Mouse (Mus musculus) limb, embryonic 14.5 days (tissue): ENCODE measurements at regions not wholly inside any gene's neighbourhood (a gene's known extent, or its start where the extent isn't known, plus 50 kb on each side); places are given as distances from the start of the nearest gene placed in this dataset. TPM values are rescaled to one million over a fixed set of nuclear protein-coding genes. Genes with fewer than 3 reads are reported as not detected.

Experiments
- ATAC-seq: fragments of 200-750 bp; cut with Nextera tagmentation; 2 replicates; pipeline ENCODE4 v1.8.0; 2017; ENCODE audit warnings: low read depth, moderate number of reproducible peaks, moderate TSS enrichment; ENCODE audit not compliant: low FRiP score
- DNase-seq: peaks from one replicate; pipeline ENCODE4 v3.0.0-alpha.2; 2015; ENCODE audit warnings: low spot score
- H3K27ac ChIP-seq: fragments of 300-500 bp; sonication (generic); replicated peaks from 2 replicates; pipeline ENCODE4 v1.5.1; 2014; ENCODE audit warnings: low read depth, mild to moderate bottlenecking, low read length, moderate library complexity, mixed read lengths
- H3K27me3 ChIP-seq: fragments of 300-500 bp; sonication (generic); 2 replicates; pipeline ENCODE4 v1.6.1; 2014; ENCODE audit warnings: low read length, mixed read lengths; ENCODE audit not compliant: control insufficient read depth, insufficient read depth
- H3K36me3 ChIP-seq: fragments of 300-500 bp; sonication (generic); 2 replicates; pipeline ENCODE4 v1.6.1; 2014; ENCODE audit warnings: mild to moderate bottlenecking, low read length, moderate library complexity, mixed read lengths; ENCODE audit not compliant: control insufficient read depth, insufficient read depth
- H3K4me1 ChIP-seq: fragments of 300-500 bp; sonication (generic); 2 replicates; pipeline ENCODE4 v1.6.1; 2014; ENCODE audit warnings: antibody characterized with exemption, low read length, mixed read lengths; ENCODE audit not compliant: control insufficient read depth, insufficient read depth
- H3K4me2 ChIP-seq: fragments of 300-500 bp; sonication (generic); replicated peaks from 2 replicates; pipeline ENCODE4 v1.6.1; 2014; ENCODE audit warnings: low read depth, mild to moderate bottlenecking, low read length, moderate library complexity; ENCODE audit not compliant: severe bottlenecking
- H3K4me3 ChIP-seq: fragments of 300-500 bp; sonication (generic); replicated peaks from 2 replicates; pipeline ENCODE4 v1.5.1; 2014; ENCODE audit warnings: low read length
- H3K9ac ChIP-seq: fragments of 300-500 bp; sonication (generic); 2 replicates; pipeline ENCODE4 v1.6.1; 2014; ENCODE audit warnings: mild to moderate bottlenecking, low read depth, low read length, moderate library complexity; ENCODE audit not compliant: severe bottlenecking
- H3K9me3 ChIP-seq: fragments of 300-500 bp; sonication (generic); 2 replicates; pipeline ENCODE4 v1.6.1; 2016; ENCODE audit warnings: low read length; ENCODE audit not compliant: control insufficient read depth
- POLR2A ChIP-seq: fragments of 200-500 bp; IDR thresholded peaks from 2 replicates; pipeline ENCODE4 v1.8.0; 2012; ENCODE audit warnings: inconsistent platforms, mild to moderate bottlenecking, moderate library complexity, borderline replicate concordance; ENCODE audit not compliant: insufficient read depth, insufficient read length; ENCODE audit errors: extremely low read depth
- WGBS: fragments of 180-500 bp; shearing (Covaris S2); extraction: QIAGEN DNeasy Blood & Tissue Kit; methylation state at CpG from one replicate; pipeline ENCODE4 v1.1.7; 2014; 5-methylcytosine and 5-hydroxymethylcytosine counted together
- microRNA-seq: library from miRNA; unstranded; fragments of <30 nt; microRNA quantifications from one replicate; pipeline ENCODE4, GENCODE M21; 2016

DNA sequence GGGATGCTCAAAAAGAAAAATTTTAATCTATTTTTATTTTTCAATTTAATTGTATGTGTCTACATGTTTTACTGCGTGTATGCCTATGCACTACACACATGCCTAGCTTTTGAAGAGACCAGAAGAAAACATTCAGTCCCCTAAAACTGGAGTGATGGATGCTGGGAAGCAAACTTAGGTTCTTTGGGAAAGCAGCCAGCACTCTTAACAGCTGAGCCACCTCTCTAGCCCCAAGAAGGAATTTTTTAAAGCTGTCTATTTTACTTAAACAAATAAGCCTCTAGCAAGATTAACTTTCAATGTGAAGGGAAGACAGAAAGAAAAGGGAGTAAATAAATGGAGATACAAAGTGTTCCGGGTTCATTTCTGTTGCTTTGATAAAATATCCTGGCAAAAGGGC, 52.3 kb upstream of the Sdk1 start:
- Histone ChIP-seq H3K9ac (no peak overlapping the region), H3K9me3 (no peaks in the 10 kb centered on the region), H3K27ac (no peak overlapping the region), H3K36me3 (no peaks in the 10 kb centered on the region), H3K27me3 (no peaks in the 10 kb centered on the region), H3K4me3 (no peak overlapping the region), H3K4me1 (no peaks in the 10 kb centered on the region), H3K4me2 (no peak overlapping the region)
- WGBS, result 85% methylated on average over 2 of the region's 2 CpGs
- DNase-seq (no peak), ATAC-seq (no peak)
- TF ChIP-seq POLR2A, result no peak

Small RNA genes lying in the stretch of these regions (microRNA-seq; reads per million reads assigned to microRNA genes)
- not detected for gene Gm26113
